Mouse (Mus musculus) gastrocnemius, adult 8-10 months (tissue): ENCODE data around the gene Creb3. TPM values are rescaled to one million over a fixed set of nuclear protein-coding genes. Genes with fewer than 3 reads are reported as not detected.

ENCODE experiments used
- DNase-seq, 2 experiments: peaks; one replicate each; pipeline ENCODE4 v3.0.0; 2022; ENCODE audit warnings: low spot score in 2 of 2
- total RNA-seq, 4 experiments: library from RNA; stranded (reverse); gene quantifications; 2 replicates each; pipeline ENCODE4 v1.2.4; 2022

Creb3 gene
- total RNA-seq, 4 experiments from 2014 or later: 36.3 to 47.6 (median 41.3) TPM

DNA sequence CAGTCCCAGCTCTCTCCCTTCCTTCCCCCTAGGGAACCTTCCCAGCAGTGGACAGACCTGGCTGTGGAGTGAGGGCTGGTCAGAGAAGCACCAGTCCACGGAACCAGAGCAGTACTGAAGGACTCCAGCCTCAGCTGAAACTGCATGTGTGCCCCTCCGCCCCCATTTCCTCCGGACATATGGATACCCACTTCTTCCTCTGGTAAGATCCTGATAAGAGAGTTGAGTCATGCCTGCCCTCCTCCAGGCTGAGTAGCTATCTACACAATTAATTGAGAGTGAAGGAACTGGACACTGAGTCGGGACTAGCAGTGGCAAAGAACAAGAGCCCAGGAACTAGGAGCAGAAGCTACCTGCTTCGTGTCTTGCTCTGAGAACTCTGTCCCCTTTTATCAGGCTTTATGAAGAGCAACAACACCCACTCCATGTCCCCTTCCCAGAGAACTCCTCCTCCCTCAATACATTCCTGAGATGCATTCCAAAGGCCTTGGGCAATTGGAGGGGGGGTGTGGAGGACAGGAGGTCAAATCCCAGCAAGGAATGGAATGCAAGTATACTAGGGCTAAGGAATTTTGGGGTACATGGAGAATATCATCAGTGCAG is 4.0 kb upstream of the Creb3 start:
- DNase-seq: no peak

DNA sequence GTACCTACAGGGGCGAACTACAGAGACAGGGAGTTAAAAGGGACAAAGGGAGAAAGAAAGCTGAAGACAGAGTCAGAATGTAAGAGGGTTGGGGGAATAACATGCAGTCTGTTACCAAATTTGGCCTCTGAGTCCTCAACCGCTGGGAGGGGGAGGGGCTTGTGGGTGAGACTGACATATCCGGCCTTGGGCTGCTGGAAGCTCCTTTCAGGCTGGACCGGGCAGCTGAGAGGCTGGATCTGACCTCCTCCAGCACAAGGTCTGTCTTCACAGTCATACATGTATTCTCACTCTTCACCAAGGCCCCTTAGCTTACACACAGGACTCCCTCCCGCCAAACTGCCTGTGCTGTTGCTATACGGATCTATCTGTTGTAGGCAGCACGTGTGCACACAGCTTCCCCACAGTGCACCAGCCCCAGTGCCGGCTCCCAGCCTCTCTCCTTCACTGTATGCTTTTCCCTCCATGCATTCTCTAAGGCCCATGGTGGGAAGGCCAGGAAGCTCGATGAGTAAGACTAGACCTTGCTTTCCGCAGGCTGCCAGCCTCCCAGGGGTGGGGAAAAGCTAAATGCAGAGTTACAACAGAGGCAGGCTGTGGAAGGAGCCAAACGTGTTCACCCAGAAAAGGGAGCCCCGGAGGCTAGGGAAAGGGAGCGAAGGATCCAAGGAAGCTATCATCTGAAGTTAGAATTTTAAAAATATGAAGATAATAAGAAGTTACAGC is 3.3 kb upstream of the Creb3 start:
- peak in 1 of 2 experiments; percentile 24 for DNase-seq

DNA sequence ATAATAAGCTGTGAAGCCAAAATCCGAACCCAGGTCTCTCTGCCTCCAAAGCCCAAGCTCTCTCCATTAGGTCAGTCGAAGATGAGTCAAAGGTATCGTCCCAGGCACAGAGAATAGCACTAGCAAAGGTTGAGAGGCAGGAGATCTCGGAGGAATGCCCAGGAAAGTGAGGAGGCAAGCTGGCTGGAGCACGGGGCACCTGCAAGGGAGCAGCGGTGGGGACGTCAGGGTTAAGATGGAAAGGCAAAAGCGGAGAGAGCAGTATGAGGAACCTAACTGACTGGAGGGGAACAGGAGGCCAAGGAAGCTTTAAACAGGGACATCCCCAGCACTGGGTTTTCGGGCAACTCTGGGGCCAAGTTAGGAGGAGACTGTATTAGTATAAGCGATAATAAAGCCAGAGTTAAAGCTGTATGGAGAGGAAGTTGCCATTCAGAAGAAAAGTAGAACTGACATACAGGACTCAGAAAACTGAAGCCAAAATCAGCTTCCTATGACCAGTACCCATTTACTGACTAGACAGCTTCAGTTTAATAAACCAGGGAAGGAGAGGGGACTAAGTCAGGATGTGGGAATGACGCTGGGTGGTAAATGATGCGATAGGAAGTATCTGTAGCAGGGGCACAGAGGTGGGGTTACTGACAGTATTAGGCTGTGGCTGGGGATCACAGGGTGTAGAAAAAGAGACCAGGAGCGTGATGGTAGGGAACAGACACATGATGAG is 2.5 kb upstream of the Creb3 start:
- DNase-seq: no peak

DNA sequence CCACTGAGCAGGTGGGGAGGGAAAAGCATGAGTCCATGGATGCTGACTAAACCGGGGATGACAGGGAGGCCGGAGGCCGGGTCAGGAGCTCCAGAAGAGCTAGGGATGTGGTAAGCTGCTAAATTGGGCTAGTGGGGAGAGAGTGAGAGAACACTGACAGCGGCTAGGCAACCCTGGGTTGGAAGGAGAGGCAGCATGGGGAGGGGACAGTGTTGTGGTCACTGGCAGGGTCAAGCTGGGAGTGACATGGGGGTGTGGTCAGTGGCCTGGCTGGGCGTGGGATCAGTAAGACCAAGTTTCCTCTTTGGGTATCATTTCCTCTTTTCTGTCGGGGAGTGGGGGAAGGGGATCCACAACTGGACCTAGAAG is 1.9 kb upstream of the Creb3 start:
- DNase-seq: peak; percentile 27 to 32

DNA sequence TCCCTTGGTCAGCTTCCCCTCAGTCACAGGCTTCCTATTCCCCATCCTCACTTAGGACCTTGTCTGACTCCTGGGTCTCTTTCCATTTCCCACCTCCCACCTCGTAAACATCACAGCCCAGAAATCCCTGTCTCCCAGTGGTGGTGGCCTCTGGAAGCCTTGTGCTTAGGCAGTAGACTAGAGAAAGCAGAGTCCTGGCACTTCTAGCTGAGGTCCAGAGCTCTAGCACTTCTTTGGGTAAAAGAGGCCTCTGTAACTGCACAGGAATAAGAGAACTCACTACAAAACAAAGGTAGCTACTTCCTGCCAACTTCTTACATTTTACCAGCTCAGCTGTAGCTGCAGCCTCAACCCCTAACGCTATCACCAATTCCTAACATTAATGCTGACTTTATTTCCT is 1.2 kb upstream of the Creb3 start:
- DNase-seq: no peak

DNA sequence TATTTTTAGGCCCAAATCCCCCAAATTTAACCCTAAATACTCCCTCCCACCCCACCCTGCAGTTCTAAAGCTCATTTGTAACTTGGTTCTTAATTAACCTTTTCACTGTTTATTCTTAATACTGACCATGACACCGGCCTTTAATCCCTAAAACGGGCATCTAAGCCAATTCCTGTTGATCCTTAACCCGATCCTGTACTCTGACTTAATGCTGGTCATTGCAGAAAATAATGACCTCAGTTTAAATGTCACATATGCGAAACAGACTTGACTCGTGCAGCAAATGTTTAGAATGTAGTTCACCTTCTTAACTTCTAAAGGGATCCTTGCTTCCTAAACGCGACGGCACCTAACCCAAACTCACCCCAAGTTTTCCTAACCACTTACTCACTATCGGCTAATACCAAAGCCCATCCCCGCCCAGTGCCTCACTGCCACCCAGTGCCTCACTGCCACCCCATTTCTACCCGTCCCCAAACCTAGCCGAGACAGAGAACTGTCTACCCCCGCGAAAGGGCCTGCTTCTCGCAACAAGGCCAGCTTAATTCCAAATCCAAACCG is 616 bp upstream of the Creb3 start:
- DNase-seq: no peak

DNA sequence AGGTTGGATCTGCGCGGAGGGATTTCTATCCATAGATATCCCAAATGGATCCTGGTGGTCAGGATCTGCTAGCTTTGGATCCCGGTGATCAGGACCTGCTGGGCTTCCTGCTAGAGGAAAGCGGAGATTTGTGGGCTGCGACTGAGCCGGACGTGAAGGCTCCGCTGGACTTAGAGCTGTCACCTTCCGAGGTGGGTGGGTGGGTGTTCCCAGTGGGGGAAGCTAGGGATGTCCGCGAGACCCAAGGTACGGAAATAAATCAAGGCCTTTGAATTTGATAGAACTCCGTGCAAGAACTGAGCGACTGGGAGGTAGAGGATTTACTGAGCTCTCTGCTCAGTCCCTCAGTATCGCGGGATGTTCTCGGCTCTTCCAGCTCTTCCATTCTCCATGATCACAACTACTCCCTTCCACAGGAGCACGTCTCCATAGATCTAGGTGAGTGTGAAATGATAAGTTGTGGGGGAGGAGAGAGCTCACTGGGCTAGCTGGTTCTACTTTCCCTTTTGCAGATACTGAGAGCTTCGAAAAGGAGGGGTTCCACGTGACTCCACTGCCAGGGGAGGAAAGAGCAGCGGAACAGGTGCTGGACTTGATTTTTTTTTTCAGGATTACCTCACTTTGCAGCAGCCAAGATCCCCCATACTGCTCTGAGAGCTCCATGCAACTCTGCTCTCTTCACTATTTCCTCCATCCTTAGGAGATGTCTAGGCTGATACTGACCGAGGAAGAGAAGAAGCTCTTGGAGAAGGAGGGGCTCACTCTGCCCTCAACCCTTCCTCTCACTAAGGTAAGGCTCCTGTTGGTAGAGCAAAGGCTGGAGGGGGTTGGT is 853 bp downstream of the Creb3 start:
- no peak for DNase-seq

DNA sequence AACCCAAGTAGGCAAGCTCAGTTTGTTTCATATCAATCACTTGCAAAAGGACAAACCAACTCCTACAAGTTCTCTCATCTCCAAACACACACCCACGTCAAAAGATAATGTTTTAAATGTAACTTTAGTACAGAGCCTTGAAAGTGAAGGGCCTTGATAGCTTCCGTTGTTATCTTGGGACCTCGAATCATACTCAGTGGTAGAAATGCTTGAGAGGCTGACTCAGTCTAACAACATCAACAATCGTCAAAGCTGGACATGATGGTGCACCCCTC is 1.4 kb downstream of the Creb3 start:
- no peak for DNase-seq

DNA sequence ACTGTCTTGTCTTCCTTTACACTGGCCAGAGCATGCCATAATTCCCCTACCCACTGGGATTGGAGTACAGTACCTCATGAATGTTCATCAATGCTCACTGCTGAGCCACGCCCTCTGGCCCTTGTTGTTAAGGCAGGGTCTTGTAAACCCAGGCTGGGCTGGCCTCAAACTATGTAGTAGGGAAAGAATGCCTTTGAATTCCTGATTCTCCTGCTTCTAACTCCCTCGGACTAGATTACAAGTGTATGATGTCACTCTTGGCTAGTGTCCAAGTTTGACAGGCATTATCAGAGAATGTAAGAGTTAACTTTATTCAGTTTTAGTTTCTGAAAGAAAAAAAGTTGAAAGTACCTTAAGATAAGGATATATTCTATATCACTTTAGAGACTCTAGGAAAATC is 2.1 kb downstream of the Creb3 start:
- no peak for DNase-seq

DNA sequence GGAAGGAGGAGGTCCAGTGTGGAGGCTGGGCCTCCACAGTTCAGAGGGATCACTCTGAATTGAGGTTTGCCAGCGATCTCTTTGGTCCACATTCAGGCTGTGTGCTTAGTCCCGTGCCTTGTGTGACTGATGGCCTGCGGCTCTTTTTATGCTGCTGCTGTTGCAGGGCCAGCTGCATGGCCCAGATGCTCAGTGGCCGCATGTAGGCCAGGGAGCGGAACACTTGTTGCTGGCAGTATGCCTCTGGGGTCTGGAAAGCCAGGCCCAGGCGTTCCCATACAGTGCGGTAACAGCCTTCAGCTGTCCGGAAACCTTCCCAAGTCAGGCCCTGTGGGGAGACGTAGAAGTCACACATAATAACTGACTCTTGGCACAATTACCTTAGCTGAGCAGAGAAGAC is 5.0 kb downstream of the Creb3 start:
- DNase-seq: no peak

DNA sequence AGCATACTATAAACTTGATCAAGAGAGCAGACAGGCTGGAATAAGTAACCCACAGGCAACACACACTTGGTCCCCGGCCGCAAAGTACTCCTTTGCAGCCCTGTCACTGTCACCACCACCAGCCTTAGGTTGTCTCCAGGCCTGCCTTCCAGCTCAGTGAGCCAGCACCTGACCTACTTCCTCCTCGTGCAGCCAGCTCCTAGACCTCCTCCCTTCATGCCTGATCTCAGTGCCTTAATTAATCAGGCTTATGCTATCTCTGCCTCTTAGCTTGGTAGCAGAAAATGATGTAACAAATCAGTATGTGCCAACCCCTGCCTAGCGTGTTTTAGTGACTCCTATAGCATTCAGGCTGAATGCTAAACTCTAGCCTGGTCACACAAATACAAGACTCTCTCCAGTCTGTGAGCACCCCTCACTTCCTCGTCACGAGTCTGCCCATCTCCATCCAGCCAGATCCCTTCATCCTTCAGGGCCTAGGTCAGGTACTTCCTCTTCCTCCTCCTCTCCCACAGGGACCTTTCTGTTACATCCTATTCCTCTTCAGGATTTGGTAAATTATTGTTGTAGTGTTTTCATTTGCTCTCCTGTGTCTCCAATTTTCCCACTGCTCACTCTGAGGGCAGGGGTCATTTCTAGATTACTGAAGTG is 9.4 kb downstream of the Creb3 start:
- DNase-seq: no peak

DNA sequence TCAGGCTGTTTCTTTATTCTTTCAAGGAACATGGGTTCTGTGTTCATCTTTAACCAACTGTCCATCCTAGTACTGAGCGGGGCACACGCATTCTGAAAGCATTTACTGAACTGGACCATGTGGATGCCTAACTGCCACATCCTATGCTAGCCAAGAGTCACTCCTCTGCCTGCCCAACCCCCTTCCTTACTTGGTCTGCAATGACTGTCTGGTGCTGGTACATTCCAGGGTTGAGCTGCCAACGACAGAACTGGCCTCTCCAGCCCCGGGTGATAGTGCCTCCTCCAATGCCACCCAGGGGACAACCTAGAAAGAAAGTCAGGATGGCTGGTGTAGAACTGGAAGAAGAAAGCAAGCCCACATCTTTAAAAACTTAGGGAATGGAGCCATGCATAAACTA is 11.4 kb downstream of the Creb3 start:
- no peak for DNase-seq

DNA sequence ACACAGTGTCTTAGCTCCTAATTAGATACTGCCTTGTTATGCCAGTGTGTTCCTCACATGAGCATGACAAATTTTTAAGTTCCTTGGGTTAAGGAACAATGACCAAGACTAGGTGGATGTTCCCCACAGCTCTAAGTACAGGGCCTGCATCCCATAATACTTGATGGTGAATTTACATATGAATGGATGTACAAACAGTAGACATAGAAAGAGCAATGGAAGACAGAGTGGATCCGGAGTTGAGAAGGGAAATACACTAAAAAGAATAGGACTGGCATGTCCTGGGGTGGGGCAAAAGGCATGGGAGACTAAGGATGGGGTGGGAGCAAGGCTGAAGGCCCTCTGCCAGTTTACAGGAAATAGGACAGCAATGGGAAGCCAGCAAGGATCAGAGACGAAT is 13.2 kb downstream of the Creb3 start:
- DNase-seq: no peak

DNA sequence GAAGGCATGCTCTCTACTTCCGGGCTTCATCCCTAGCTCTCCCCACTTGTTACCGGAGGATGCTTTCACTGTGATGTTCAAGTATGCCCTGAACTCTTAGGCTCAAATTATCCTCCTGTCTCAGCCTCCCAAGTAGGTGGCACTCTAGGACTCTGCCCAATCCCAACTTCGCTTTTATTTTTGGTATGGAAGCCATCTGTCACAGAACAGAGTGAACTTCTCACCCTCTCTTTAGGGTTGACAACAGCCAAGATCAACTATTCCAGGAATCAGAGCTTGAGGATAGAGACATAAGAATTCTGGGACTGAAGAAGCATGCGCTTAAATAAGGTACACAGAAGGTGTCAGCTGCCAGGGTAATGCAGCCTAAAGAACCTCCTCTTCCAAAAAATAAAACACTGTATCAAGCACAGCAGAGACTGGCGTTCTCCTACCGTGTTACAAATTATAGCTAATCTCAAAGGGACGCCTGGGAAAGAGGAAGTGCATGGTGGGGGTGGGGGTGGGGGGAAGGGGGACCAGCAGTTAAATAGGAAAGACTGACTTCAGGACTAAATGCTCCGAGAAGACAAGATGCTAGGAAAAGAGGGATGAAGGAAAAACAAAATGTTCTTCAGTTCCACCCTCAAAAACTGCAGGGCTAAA is 15.2 kb downstream of the Creb3 start:
- DNase-seq: no peak

DNA sequence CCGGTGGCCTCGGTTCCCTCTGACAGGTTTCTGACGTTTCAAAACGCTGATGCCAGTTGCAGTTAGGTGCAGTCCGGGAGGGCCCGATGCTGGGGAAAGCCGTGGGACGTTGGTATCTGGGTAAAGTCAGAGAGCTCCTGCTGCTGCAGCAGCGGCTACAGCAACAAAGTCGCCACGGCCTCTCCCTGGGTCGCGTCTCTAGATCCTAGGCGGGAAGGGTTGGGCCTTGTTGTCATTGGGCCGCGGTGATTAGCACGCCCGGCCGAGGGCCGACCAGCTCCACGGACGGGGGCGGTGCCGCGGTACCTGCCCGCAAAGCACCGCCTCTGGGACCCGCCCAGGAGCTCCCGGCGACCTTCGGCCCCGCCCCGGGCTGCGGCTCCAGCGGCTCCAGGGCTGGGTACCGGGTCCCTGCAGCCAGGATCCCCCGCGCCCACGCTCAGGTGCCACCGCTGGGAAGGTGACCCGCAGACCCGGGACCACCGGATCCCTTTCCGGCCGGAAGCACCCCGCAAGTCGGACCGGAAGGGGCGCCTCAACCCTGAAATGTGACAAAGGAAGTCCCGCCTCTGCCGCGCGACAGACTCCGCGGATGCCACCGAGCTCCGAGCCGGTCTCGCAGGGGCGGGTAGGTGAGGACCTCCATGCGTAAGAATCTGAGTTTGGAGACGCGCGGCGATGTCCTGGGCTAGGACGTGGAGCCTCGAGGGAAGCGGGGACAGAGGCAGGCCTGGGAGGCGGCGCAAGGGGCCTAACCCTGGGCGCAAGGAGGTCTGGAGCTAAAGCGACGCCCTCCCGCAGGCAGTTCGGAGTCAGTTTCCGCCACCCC is 16.5 kb downstream of the Creb3 start, which contains the start of the genes Rgp1 and Gba2:
Gene Rgp1 (plus strand): TSS at position 340 of the 829 bp plus-strand sequence.
Gene Gba2 (minus strand): TSS at position 498 of the 829 bp plus-strand sequence.
- DNase-seq: peak; percentile 73 to 84

DNA sequence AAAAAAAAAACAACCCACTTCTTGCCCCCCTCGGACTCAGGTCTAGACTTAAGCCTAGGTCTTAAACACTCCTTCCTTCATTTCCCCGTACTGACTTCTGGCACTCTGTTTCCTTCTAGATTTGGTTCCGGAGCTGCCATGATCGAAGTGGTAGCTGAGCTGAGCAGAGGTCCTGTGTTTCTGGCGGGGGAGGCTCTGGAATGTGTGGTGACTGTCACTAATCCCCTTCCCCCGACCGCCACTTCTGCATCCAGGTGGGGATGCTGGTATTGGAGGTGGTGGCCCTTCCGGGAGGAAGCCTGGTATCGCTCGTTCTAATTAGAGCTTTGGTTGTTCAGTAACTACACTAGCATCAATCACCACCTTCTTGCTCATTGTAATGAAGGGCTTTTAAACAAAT is 17.1 kb downstream of the Creb3 start:
- no peak for DNase-seq

DNA sequence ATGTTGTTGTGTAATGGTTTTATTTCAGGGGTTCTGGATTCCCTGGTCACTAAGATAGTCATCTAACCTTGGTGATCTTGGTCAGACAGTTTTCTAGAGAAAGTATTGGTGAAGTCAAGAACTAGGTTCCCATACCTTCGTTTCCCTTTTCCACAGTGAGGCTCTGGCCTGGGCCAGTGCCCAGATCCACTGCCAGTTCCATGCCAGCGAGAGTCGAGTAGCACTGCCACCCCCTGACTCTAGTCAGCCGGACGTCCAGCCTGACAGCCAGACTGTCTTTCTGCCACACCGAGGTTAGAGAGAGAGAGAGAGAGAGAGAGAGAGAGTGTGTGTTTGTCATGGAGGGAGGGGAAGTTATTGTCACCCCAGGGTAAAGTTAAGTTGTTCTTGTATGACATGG is 17.6 kb downstream of the Creb3 start:
- no peak for DNase-seq

DNA sequence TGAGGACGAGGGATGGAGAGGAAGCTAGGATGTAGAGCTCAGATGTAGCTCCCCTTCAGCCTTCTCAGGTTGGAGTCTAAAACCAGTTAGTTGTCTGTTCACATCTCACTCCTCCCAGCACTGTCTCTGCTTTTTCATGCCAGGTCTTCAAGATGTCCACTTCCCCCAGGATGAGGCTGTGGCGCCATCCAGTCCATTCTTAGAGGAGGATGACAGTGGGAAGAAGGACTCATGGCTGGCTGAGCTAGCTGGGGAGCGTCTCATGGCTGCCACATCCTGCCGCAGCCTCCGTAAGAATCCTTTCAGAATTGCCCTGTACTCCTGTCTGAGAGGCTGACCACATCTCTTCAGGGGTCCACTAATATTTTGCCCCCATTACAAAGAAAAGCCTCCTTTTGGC is 18.6 kb downstream of the Creb3 start:
- no peak for DNase-seq

DNA sequence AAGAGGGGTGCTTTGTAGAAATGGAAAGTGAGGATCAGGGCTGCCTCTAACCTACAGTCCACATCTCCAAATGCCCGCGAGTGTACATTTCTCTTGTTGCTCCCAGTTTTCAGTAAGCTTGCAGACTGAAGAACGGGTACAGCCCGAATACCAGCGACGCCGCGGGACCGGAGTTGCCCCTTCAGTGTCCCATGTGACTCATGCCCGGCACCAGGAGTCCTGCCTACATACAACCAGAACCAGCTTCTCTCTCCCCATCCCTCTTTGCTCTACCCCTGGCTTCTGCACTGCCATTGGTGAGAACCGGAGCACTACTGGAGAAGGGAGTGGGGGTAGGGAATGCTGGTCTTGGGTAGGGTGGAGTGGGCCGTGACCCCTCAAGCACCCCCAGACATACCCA is 19.2 kb downstream of the Creb3 start:
- DNase-seq: no peak

DNA sequence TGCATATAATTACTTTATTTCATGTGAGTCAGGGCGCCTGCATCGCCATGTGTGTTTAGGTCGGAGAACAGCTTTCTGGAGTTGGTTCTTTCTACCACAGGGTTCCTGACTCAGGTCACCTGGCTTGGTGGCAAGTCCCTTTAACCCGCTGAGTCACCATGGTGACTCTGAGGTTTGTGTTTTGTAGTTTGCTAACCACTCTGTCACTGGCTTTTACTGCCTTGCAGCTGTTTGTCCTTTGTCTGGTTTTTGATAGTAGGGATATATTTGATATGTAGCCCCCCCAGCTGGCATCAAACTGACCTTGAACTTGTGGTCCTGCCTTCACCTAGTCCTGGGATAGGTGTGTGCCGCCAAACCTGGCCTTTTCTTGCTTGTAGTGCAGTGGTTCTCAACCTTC is 20.1 kb downstream of the Creb3 start:
- no peak for DNase-seq
